In genomic region chr13:24251236-24251635, GRCm38 (mm10) we compare ENCODE assay signal across 13 mouse cellular contexts. TPM values are rescaled to one million over a fixed set of nuclear protein-coding genes. Genes with fewer than 3 reads are reported as not detected.
"Had no signal": no experiment of that assay in that cellular context is flagged by ENCODE, and none has a peak within 500 bp of the region (broad histone marks: within the 10 kb centered on the region; RNA-seq: fewer than 3 reads in every experiment).

No protein-coding gene starts in this region.

- DNase-seq: lung, embryonic 14.5 days; lung, postnatal 10 days; lung, postnatal 4 days; midbrain, embryonic 14.5 days; retina, postnatal 1 day; right cerebral cortex, adult 18-20 months; right cerebral cortex, postnatal 25 days; right cerebral cortex, postnatal 4 days; spleen, adult 18-20 months; thymus, adult 18-20 months; thymus, postnatal 14 days; thymus, postnatal 36 days had no signal

RNA-seq across cellular contexts. Expression of gene Carmil1, which starts 29.4 kb away (rescaled TPM):
- total RNA-seq: megakaryocyte-erythroid progenitor cell, adult 5-6 weeks had no signal
